Mouse (Mus musculus): ENCODE data around the gene Retreg3.
A peak's percentile ranks its signal among the peaks of the same experiment; 100 is the strongest.
"Not testable (repeated sequence)": the region's sequence is repeated elsewhere in the genome, so short reads cannot be mapped to it uniquely, and the experiment has no call there.

Retreg3 gene

DNA sequence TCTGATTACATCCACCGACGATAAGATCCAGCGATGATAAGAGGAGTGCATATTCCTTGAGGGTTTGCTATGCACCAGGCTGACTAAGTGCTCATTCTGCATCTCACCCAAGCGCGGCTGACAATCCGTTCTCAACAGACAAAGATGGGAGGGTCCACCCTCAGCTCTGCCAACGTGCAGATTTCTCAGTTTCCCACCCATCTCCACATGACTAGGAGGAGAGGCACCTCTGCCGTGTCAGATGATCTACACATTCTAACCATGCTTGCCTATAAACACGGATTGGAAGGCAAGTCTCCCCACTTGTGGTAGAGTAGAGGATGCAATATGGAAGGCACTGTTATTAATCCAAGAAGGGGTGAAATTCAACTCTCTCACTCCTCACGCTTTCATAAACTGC lies 29.1 kb upstream of the Retreg3 start:
- no peak for DNase-seq (ENCODE audit: low spot score in 2 of 2)

DNA sequence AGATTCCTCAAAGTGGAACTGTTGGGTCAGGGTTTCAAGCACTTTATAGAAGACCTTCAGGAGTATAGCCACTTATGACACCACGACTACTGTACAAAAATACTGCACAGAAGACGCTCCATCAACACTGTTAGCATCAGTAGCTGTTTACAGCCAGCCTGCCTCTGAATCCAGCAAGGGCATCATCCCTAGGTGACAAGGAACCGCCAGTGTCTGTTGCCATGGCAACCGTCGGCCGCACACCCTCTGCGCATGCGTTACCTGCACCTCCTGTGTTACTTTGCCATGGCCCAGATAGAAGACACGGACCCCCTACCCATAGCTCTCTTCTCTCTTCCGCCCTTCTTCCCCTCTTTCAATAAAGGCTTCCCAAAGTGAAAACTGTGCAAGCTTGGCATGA lies 26.7 kb upstream of the Retreg3 start:
- no peak for DNase-seq (ENCODE audit: low spot score in 2 of 2)

DNA sequence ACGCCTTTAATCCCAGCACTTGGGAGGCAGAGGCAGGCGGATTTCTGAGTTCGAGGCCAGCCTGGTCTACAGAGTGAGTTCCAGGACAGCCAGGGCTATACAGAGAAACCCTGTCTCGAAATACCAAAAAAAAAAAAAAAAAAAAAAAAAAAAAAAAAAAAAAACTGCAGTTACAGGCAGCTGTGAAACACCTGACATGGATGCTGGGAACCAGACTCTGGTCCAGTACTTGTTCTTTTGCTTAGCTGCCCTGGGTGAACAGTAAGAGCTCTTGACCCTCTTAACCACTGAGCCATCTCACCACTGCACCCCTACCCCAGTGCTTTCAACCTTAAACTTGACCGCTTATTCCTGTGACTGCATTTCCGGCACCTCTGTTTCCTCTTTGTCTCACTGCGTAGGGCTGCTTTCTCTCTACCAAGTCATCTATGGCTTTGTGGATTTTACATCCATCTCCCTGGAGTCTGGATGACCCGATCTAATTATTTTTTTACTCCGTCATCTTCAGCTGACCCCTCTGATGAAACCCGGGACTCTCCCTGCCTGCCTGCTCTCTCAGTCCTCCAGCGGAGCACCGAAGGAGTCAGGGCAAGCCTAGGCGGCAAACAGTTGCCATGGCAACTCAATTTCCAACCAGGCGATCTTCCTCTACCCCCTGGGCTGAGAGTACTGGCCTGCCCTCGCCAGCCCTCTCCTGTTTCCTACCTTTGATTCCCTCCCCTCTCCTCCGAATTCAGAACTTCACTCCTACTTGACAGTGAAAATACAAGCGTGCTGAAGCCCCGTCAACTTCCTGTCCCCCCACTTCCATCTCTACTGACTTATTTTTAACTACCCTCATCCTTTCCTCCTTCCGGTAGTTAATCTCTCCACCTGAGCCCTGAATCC lies 23.9 kb upstream of the Retreg3 start:
- no peak for DNase-seq (ENCODE audit: low spot score in 2 of 2)

DNA sequence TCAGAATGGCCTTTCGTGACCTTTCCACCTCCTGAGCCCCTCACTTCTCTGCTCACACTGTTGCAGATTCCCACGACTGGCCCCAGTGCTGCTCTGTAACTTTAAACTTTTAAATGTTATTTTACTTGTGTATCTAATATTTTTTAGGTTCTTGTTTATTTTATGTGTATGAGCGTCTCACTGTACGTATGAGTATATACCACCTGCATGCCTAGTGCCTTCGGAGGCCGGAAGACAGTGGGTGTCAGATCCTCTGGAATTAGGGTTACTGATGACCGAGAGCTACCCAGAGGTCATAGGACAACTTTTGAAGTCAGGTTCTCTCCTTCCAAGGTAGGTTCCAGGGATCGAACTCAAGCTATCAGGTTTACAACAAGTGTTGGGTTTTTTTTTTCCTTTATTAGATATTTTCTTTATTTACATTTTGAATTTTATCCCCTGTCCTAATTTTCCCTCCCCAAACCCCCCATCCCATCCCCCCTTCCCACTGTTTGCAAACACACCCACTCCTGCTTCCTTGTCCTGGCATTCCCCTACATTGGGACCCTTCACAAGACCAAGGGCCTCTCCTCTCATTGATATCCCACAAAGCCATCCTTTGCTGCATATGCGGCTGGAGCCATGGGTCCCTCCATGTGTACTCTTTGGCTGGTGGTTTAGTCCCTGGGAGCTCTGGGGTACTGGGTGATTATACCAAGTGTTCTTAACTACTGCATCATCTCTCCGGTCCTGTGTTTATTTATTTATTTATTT lies 22.7 kb upstream of the Retreg3 start:
- DNase-seq (ENCODE audit: low spot score in 2 of 2): no peak

DNA sequence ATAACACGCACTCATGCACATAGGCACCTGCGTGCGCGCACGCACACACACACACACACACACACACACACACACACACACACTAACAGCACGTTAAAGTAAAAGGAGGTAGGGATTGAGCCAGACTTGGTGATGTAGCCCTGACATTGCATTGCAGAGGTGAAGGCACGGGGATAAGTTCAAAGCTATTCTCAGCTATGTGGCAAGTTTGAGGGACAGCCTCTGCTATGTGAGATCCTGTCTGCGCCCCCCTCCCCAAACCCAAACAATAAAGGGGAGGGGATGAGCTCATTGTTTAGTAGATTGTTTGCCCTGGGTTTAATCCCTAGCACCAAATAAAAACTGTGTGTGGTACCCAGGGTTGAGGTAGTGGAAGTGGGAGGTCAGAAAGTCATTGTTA lies 21.4 kb upstream of the Retreg3 start:
- no peak for DNase-seq (ENCODE audit: low spot score in 2 of 2)

DNA sequence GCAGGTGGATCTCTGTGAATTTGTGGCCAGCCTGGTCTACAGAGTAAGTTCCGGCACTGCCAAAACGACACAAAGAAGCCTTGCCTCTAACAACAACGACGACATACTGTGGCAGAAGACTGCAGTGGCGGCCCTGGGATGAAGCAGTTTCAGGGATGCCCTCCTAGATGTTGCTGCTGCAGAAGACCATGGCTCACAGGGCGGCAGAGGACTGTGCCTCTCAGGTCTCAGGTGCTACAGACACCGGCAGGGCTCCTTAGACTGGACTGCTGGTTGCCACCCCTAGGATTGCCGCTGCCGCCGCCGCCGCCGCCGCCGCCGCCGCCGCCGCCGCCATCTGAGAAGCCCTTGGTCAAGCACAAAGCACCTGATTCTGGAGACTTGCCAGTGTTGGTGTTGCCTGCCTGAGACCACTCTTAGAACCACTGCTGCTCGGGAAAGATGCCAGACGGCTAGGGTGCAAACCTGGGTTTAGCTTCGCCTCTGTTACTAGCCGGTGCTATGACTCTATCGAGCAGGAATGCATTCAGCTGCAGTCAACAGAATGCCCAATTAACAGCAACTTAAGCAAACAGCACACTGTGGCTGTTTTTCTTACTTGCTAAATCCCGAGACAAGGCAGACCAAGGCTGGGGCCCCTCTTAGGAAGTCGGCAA lies 20.6 kb upstream of the Retreg3 start:
- no peak for DNase-seq (ENCODE audit: low spot score in 2 of 2)

DNA sequence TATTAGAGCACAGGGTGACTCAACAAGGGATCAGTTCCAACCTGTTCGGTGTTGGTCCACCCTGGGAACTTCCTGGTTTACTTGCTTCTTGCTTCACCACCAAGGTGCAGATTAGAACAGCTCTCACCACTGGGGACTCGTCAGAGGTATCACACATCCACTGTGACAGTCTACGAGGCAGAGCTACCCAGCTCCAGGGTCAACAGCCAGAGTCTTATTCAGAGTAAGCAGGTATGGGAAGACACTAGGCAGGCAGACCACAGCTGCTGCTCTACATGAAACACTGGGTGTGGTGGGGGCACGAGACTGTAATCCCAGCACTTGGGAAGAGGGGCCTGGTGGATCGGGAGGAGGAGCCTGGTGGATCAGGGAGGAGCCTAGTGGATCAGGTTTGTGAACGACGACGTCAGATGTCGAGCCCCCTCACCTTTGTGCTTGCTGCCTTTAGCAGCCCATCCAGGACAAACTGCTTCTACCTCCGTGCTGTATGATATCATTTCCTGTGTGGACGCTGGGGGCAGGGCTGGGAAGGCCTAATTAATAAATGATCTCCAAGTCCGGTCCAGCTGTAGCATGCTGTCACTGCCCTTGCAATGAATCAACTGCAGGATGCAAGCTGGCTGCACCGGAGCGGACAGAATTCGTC lies 19.0 kb upstream of the Retreg3 start:
- DNase-seq (ENCODE audit: low spot score in 2 of 2): no peak

DNA sequence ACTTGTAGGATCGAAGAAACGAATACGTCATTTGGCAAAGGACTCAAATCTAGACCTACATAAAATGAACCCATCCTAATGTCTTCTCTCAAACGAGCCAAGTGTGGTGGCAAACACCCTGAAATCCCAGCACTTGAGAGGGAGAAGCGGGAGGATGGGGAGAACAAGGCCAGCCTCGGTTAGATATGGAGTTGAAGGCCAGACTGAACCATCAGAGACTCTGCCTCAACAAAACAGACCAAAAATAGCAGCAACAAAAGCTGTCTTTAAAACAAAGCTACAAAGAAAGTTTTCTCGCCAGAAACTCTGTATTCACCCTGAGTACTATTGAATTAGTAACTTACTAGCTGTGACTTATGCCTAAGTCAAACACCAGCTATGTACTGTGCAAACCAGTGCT lies 17.3 kb upstream of the Retreg3 start:
- no peak for DNase-seq (ENCODE audit: low spot score in 2 of 2)

DNA sequence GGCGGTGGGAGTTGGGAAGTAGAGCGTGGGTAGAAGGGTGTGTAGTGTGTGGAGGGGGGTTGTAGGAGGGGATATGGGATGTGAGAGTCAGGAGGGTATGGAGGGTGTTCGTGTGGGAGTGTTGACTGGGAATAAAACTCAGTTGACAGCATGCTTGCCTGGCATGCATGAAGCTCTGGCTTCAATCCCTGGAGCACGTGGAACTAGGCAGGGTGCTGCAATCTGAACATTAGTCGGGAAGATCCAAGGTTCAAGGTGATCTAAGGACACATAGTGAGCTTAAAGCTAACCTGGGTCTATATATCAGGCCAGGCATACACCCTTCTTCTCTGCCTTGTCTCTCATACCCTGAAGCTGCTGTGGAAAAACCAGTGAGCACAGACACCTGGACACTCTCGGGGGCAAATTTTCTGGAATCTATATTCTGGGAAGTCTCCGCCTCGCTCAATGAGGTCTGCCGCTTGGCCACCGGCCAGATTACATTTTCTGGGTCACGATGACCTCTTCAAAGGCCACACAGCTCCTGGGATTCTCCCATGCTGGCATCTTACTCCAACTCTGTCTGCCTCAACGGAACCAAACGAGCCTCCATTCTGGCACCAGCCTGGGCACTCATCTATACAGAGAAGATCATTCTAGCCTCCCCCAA lies 14.6 kb upstream of the Retreg3 start:
- DNase-seq (ENCODE audit: low spot score in 2 of 2): no peak

DNA sequence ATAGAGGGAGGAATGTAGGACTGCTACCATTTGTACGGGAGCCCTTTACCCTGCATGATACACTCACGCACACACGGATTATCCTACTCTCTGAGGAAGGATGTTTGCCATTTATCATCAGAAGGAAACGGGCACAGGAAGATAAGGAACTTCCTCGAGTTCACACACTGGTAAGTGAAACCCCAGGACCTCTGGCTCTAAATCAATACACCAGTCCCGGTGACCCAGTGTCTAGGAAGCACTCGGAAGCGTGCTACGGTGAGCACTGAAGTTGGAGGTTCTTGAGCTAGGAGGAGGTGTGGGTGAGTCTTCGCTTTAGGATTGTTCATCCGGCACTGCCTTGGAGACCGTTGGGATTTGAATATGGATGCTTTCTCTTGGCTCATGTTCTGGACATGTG lies 13.3 kb upstream of the Retreg3 start:
- DNase-seq (ENCODE audit: low spot score in 2 of 2): no peak

DNA sequence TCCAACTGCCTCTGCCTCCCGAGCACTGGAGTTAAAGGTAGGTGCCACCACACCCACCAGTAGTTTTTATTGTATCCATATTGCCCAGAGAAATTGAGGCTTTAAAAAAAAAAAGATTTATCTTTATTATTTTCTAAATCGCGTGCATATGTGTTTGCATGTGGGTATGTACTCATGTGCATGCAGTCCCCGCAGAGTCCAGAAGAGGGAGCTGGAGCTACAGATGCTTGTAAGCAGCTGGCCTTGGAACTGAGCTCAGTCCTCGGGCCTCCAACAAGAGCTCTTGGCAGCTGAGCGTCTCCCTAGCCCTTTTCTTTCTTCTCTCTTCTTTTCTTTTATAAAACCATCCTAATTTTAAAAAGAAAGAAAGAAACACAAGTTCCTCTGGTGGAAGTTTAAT lies 12.0 kb upstream of the Retreg3 start:
- DNase-seq (ENCODE audit: low spot score in 2 of 2): peak in 1 of 2 experiments; percentile 16

DNA sequence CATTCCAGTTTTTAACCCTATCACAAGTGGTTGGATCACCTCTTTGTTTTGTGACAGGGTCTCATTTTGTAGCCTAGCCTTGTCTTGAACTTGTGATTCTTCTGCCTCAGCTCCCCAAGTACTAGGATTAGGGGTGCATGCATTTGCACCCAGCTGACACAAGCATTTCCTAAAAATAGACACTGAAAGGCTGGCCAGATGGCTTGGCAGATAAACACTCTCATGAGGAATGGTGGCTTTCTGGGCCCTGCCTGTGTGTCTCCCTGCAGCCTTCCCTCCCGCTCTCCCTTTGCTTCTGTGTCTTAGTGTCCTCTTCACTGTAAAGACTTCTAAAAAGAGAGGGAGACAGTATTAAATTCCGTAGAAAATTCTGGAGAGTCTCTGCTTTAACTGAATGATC lies 11.5 kb upstream of the Retreg3 start:
- DNase-seq (ENCODE audit: low spot score in 2 of 2): no peak

DNA sequence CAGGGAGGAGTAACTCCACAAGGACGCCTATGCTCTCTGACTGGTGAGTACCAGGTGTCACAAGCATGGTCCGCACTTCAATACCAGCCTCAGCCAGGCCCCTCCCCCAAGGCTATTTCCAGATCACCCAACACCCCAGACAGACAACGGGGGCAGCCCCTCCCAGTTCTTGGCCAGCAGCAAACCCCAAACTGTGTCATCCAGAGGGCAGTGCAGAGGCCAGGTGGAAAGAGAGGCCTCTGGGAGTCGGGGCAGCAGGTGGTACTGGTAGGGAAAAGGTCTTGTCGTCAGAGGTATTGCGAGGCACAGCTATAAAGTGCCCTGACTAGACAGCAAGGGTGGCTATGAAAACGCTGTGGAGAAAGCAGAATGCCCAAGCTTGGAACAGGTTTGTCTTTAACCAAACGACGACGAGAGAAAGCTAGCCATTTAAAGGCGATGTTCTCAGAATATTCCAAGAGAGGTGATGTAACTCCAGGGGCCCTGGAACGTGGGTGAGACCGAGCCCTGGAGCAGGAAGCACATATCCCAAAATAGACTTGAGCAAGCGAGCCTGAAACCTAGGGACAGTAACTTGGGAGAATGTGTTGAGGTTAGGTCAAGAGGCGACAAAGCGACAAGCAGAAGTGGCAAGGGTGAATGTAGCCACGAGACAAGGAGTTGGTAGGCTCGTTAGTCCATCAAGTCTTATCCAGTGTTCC lies 10.5 kb upstream of the Retreg3 start:
- no peak for DNase-seq (ENCODE audit: low spot score in 2 of 2)

DNA sequence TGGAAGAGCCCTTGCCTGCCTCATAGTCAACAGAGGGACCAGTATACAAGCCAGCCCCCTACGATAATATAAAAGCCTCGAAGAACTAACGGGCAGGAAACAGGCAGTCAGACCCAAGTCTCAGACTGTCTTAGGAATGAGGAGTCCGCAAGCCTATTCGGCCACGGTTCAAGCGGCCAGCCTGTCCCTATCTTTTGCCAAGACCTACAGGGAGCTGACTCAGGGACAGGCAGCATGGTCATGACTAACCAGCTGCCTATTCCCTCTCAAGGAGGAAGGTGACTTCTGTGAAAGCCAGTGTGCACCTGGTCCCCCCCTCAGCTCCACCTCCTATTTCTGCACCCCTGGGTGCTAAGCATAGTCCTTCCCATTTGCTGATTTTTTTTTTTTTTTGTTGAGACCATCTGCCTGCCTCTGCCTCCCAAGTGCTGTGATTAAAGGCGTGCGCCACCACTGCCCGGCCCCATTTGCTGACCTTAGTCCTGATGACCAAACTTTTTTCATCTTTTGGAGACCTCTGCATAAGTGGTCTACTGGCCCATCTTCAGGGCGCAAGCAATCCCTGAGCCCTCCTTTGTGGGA lies 9.4 kb upstream of the Retreg3 start:
- DNase-seq (ENCODE audit: low spot score in 2 of 2): no peak

DNA sequence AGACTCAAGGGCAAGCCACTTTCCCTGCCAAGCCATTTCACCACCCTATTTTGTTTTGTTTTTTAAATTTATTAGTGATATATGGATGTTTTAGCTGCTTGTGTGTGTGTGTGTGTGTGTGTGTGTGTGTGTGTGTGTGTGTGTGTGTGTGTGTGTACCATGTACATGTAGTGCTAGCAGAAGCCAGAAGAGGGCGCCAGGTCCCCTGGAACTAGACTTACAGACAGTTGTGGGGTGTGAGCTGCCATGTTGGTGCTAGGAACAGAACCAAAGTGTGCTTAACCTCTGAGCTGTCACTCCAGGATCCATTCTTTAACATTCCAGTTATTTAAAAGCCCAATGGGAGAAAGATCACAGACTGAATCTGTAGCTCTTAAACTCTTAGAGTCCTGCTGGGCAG lies 7.4 kb upstream of the Retreg3 start:
- DNase-seq (ENCODE audit: low spot score in 2 of 2): no peak

DNA sequence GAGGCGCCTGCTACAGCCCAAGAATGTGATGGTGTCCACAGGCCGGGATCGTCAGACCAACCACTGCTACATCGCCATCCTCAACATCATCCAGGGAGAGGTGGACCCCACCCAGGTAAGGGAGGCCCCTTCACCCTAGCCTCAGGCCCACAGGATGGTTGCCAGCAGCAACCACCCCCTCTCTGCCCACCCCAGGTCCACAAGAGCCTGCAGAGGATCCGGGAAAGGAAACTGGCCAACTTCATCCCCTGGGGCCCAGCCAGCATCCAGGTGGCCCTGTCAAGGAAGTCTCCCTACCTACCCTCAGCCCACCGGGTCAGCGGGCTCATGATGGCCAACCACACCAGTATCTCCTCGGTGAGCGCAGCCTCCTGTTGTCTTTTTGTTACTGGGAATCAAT lies 5.3 kb upstream of the Retreg3 start:
- not testable (repeated sequence) for DNase-seq (ENCODE audit: low spot score in 2 of 2)

DNA sequence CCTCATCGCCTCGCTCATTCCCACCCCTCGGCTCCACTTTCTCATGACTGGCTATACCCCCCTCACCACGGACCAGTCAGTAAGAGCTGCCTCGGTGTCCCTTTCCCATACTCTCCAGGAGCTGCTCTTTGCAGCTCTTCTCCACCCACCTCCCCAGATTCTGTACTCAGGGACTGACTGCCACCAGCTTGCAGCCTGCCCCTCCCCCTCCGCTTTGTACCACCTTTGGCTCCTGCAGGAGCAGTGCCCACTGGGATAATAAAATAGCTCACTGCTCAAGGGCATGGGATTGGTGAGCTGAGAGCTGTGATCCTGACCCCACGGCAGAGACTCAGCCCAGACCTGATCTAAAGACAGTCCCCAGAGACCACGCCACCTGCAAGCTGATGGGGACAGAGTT lies 4.8 kb upstream of the Retreg3 start:
- not testable (repeated sequence) for DNase-seq (ENCODE audit: low spot score in 2 of 2)

DNA sequence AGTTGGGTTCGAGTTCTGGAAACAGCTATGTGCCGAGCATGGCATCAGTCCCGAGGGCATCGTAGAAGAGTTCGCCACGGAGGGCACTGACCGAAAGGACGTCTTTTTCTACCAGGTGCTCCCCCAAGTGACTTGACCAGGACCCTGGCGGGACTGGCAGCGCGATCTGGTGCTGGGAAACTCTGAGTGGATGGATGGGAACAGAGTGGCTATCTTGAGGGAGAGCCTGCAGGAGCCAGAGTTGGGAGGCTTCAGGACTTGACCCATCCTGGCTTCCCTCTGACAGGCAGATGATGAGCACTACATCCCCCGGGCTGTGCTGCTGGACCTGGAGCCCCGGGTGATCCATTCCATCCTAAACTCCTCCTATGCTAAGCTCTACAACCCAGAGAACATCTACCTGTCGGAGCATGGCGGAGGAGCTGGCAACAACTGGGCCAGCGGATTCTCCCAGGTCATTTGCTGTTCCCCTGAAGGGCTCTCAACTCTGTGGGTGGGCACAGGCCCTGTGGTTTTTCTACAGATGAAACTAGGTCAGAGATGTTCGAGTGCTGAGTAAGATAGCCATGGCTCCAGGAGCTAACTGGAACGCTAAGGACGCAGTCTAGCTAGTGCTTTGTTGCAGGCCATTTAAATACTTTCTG lies 974 bp upstream of the Retreg3 start:
- DNase-seq (ENCODE audit: low spot score in 2 of 2): peak in 1 of 2 experiments; percentile 6

DNA sequence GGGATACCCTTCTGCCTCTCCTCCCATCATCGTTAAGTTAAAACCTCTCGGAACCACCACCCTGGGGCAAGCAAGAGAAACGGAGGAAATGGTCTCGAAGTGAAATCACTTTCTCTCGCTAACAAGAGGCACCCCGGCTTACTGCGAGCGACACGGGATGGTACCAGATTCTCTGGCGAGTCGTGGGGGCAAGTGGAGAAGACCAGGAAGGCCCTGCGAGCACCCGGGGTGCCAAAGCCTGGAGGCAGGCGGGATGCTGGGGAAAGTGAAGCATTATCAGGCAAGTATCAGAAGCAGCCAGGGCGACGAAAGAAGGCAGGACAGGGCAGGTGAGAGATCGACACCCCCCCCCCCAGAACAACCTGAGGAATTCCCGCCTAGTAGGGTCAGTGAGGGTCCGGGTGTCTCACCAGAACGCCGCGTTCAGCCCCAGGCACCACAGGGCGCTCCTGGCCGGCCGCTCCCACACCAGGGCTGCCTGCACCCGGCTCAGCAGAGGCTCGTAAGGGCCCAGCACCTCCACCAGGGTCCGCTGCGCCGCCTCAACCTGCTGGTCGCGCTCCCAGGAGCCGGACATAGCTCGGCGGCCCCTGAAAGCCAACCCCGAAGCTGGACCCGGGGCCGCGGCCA lies 447 bp downstream of the Retreg3 start:
- peak in 1 of 2 experiments; percentile 15 for DNase-seq (ENCODE audit: low spot score in 2 of 2)

DNA sequence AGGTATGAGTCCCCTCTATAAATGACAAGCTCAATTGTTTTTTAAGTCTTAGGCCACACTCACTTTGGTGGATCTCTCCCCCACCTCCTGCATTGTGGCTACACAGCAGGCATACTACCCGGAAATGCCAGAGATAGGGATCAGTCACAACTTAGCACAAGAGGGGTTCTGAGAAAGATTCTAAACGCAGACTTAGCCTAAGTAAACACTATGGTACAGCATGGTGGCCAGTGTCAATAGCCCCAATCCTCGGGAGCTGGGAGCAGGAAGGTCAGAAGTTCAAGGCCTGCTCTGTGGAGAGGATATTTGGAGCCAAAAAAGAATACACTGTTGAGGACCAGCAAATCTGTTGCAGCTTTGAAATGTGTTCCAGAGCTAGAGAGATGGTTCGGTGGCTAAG lies 1.6 kb downstream of the Retreg3 start:
- DNase-seq (ENCODE audit: low spot score in 2 of 2): no peak
